Mouse (Mus musculus): ENCODE measurements around the gene Zfyve9. TPM values are rescaled to one million over a fixed set of nuclear protein-coding genes. Genes with fewer than 3 reads are reported as not detected.
"Not testable (repeated sequence)": the region's sequence is repeated elsewhere in the genome, so short reads cannot be mapped to it uniquely, and the experiment has no call there.

Gene Zfyve9
- polyA plus RNA-seq, 1 experiment from 2014 or later: 6.1 TPM

DNA sequence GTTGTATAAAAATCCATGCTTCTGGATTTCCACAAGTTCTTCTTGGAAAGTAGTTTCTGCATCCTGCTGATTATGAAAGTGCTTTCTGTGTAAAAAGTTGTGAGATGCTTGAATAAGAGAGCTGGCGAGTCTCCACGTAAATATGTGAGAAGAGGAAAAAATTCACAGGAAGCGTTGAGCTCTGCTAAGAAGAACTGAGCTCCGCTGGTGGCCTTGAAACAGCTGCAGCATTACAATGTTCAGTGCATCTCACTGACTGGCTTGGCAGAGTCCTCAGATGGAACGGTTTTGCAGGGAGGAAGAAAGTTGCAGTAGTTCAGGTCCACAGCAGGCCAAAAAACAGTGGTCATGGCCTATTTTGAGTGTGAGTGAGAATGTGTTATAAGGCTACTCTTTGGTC lies 72.4 kb downstream of the Zfyve9 start:
- no peak overlapping the region for H3K27ac ChIP-seq
- no peak overlapping the region for H3K4me3 ChIP-seq (replicated peaks)
- H3K4me1 ChIP-seq (replicated peaks): no peaks in the 10 kb centered on the region
- H3K9ac ChIP-seq (replicated peaks): no peak overlapping the region
- 92% methylated on average over 5 of the region's 5 CpGs for WGBS
- no peak overlapping the region for H3K4me2 ChIP-seq (replicated peaks)
- H3K36me3 ChIP-seq: no peaks in the 10 kb centered on the region
- H3K9me3 ChIP-seq: no peaks in the 10 kb centered on the region
- no peaks in the 10 kb centered on the region for H3K27me3 ChIP-seq
- no peak for ATAC-seq

DNA sequence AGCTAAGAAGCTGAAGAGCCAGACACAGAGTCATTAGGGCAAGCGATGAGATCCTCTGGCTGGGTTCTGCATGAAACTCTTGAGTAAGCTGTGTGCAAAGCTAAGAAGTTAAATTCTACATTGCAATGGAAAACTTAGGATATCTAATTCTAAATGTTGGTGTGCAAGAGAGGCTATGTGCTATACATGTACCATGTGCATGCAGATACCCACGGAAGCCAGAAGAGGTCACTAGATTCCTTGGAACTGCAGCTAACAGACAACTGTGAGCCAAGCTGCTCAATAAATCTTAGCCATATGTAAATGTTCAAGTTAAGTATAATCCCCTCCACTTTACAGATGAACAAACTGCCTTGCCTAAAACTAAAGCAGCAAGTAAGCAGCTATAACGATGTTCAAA lies 83.7 kb downstream of the Zfyve9 start:
- WGBS: 59% methylated on average over 3 of the region's 3 CpGs
- Histone ChIP-seq H3K4me1 (replicated peaks) (no peaks in the 10 kb centered on the region), H3K27me3 (no peaks in the 10 kb centered on the region), H3K9me3 (no peaks in the 10 kb centered on the region), H3K9ac (replicated peaks) (no peak overlapping the region), H3K4me2 (replicated peaks) (no peak overlapping the region), H3K36me3 (0 out of 2 replicates have a peak, but pooled peaks cover 5% of the 10 kb centered on the region), H3K4me3 (replicated peaks) (no peak overlapping the region), H3K27ac (no peak overlapping the region)
- no peak for ATAC-seq

DNA sequence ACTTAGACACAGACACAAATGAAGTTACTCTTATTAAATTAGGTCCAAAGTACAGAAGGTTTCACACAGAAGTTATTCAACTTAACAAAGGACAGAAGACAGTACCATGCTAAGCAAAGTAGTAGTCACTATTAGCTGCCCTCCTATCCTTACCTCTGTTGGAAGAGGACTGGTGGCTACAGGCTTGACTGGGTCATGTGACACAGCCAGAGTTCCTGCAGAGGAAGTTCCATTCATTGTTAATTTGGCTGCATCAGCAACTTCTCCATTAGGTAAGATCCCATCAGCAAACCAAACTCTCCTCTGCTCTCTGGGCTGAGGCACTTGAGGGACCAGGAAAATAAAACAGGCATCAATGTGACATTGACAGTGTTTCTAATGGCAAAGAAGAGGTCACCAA lies 89.1 kb downstream of the Zfyve9 start:
- Histone ChIP-seq H3K9ac (replicated peaks) (no peak overlapping the region), H3K4me2 (replicated peaks) (no peak overlapping the region), H3K4me1 (replicated peaks) (no peaks in the 10 kb centered on the region), H3K4me3 (replicated peaks) (no peak overlapping the region), H3K27me3 (no peaks in the 10 kb centered on the region), H3K27ac (no peak overlapping the region), H3K36me3 (peaks cover 30% of the 10 kb centered on the region), H3K9me3 (no peaks in the 10 kb centered on the region)
- ATAC-seq: no peak

DNA sequence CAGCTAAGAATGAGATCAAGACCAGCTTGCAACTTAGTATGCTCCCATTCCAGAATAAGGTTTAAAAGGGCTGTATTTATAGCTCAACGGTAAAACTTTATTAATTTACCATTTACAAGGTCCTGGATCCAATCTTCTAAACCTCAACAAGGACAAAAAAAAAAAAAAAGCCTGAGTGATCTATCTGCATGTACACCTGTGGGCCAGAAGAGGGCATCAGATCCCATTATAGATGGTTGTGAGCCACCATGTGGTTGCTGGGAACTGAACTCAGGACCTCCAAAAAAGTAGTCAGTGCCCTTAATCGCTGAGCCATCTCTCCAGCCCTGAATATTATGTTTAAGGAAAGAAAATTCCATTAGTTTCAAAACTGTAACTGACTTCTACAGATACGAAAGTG lies 90.1 kb downstream of the Zfyve9 start:
- WGBS: 93% methylated on average over 3 of the region's 3 CpGs
- Histone ChIP-seq H3K4me1 (replicated peaks) (no peaks in the 10 kb centered on the region), H3K4me3 (replicated peaks) (no peak overlapping the region), H3K4me2 (replicated peaks) (no peak overlapping the region), H3K27ac (no peak overlapping the region), H3K9ac (replicated peaks) (no peak overlapping the region), H3K36me3 (peaks cover 35% of the 10 kb centered on the region), H3K9me3 (no peaks in the 10 kb centered on the region), H3K27me3 (no peaks in the 10 kb centered on the region)
- ATAC-seq: no peak

DNA sequence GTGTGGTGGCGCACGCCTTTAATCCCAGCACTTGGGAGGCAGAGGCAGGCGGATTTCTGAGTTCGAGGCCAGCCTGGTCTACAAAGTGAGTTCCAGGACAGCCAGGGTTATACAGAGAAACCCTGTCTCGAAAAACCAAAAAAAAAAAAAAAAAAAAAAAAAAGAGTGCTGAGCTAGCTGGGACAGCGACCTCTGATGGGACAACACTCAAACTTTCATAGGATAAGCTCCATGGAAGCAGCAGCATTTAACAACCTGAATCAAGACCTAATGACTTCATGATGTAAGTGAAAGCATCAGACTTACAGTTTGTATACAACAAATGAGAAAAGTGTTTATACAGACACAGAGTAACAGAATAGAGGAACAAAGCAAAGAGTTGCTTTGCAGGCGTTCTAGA lies 93.5 kb downstream of the Zfyve9 start:
- H3K9me3 ChIP-seq; H3K4me2 ChIP-seq (replicated peaks); ATAC-seq; H3K27ac ChIP-seq; H3K9ac ChIP-seq (replicated peaks); H3K4me1 ChIP-seq (replicated peaks); H3K4me3 ChIP-seq (replicated peaks); H3K27me3 ChIP-seq: not testable (repeated sequence)
- peaks cover 33% of the 10 kb centered on the region for H3K36me3 ChIP-seq
- WGBS: 86% methylated on average over 6 of the region's 7 CpGs

DNA sequence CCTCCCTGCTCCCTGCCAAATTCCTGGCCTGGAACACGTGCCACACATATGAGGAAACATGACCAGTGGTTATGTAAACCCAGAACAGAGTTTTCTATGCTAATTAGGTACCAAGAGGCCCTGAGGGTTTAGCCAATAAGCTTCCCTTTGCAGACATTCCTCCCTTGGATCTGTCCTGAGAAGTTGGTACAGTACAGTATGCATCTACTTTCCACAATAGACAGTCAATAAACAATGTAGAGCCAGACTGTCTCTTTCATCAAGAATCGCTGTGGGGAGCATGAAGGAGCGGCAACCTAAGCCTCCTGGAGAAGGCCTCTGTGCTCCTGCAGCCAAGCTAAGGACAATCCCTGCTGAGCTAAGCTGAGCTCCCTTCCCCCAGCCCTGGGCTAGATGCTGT lies 94.4 kb downstream of the Zfyve9 start:
- no peak for ATAC-seq

DNA sequence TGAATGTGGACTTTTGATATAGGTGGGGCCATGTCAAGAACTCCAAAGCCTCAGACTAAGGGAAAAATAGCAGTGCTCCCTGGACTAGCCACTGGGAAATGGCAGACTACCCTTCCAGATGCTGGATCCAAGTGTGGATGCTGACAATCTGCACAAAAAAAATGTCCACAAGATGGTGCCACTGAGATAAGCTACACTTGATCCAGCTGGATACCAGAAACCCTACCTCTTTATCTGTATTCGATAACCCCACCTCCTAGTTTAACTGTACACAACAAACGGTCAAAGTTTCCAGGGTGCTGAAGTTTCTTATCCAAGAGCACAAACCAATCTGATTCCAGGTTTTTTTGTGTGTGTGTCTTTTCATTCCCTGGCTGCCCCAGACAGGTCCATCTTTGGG lies 116.2 kb downstream of the Zfyve9 start:
- no peaks in the 10 kb centered on the region for H3K27me3 ChIP-seq
- 82% methylated on average over 2 of the region's 2 CpGs for WGBS
- peaks cover 18% of the 10 kb centered on the region for H3K36me3 ChIP-seq
- no peaks in the 10 kb centered on the region for H3K4me1 ChIP-seq (replicated peaks)
- H3K27ac ChIP-seq: no peak overlapping the region
- no peak overlapping the region for H3K4me3 ChIP-seq (replicated peaks)
- H3K4me2 ChIP-seq (replicated peaks): no peak overlapping the region
- ATAC-seq: no peak
- no peak overlapping the region for H3K9ac ChIP-seq (replicated peaks)
- no peaks in the 10 kb centered on the region for H3K9me3 ChIP-seq

More for the DNA sequence above, 94.4 kb downstream of the Zfyve9 start:
- Histone ChIP-seq H3K27ac (no peak overlapping the region), H3K27me3 (no peaks in the 10 kb centered on the region), H3K9me3 (no peaks in the 10 kb centered on the region), H3K36me3 (peaks cover 29% of the 10 kb centered on the region; the same call in 1 of the 2 replicates), H3K4me3 (replicated peaks) (no peak overlapping the region), H3K9ac (replicated peaks) (no peak overlapping the region), H3K4me1 (replicated peaks) (no peaks in the 10 kb centered on the region), H3K4me2 (replicated peaks) (no peak overlapping the region)
- WGBS: 55% methylated on average over 3 of the region's 3 CpGs

DNA sequence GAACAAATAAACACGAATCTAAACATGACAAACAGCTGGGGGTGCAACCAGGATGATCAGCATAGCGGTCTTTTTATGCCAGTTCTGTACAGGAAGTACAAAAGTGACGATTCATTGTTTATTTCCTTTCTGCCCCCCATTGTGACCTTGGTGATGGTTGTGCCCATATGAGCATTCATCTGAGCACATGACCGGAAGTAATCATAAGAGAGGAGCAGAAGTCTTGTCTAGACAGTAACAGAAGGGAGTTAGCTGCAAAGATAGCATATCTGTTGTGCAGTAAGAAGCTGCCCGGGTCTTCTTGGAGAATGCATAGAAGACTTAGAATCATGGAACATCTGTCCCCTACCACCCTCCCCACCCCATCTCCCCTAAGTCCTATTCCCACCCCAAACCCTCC lies 141.8 kb downstream of the Zfyve9 start:
- H3K27me3 ChIP-seq: no peaks in the 10 kb centered on the region
- no peak overlapping the region for H3K4me2 ChIP-seq (replicated peaks)
- no peak for ATAC-seq
- 93% methylated on average over 5 of the region's 5 CpGs for WGBS
- peaks cover 63% of the 10 kb centered on the region for H3K36me3 ChIP-seq
- no peaks in the 10 kb centered on the region for H3K9me3 ChIP-seq
- H3K4me3 ChIP-seq (replicated peaks): no peak overlapping the region
- H3K9ac ChIP-seq (replicated peaks): no peak overlapping the region
- H3K27ac ChIP-seq: no peak overlapping the region
- no peaks in the 10 kb centered on the region for H3K4me1 ChIP-seq (replicated peaks)

DNA sequence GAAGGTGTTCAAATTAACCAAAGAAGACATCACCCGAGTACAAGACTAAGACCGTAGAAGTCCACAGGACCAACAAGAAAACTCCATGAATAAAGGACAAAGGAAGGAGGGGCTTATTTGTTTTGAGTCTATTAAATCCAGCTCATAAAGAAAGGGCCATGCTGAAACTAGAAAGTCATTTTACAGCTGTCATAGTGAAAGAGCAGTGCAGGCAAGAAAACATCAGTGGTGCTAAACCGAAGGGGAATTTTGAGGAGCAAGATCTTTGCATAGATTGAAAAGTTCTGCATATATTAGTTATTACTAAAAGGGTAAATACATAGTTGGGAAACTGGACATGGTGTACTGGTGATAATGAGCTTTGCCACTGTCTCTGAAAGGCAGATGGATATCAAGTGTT lies 142.9 kb downstream of the Zfyve9 start:
- no peak for ATAC-seq
- no peak overlapping the region for H3K4me3 ChIP-seq (replicated peaks)
- no peaks in the 10 kb centered on the region for H3K27me3 ChIP-seq
- H3K9ac ChIP-seq (replicated peaks): no peak overlapping the region
- H3K9me3 ChIP-seq: no peaks in the 10 kb centered on the region
- H3K4me2 ChIP-seq (replicated peaks): no peak overlapping the region
- H3K4me1 ChIP-seq (replicated peaks): no peaks in the 10 kb centered on the region
- 82% methylated on average over 3 of the region's 3 CpGs for WGBS
- H3K27ac ChIP-seq: no peak overlapping the region
- H3K36me3 ChIP-seq: peaks cover 64% of the 10 kb centered on the region

DNA sequence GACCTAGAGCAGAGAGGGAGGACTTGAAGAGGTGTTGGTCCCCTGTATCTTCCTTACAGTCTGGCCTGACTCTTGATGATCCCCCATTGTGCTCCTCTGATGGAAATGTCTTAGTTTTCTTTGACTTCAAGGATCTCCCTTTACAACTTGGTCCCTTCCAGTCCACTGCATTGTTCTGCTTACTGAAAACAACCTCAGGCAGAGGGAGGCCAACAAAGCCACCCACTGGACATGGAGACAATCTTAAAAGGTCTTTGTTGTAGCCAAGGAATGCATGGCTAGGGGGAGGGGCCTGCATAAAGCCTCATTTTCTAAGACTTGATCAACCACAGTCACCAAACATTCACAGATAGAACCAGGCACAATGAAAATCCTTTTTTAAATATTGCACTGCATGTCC lies 145.5 kb downstream of the Zfyve9 start:
- Histone ChIP-seq H3K4me2 (replicated peaks) (no peak overlapping the region), H3K27ac (no peak overlapping the region), H3K36me3 (peaks cover 70% of the 10 kb centered on the region), H3K9me3 (no peaks in the 10 kb centered on the region), H3K4me1 (replicated peaks) (no peaks in the 10 kb centered on the region), H3K27me3 (no peaks in the 10 kb centered on the region), H3K9ac (replicated peaks) (no peak overlapping the region), H3K4me3 (replicated peaks) (no peak overlapping the region)
- no peak for ATAC-seq

DNA sequence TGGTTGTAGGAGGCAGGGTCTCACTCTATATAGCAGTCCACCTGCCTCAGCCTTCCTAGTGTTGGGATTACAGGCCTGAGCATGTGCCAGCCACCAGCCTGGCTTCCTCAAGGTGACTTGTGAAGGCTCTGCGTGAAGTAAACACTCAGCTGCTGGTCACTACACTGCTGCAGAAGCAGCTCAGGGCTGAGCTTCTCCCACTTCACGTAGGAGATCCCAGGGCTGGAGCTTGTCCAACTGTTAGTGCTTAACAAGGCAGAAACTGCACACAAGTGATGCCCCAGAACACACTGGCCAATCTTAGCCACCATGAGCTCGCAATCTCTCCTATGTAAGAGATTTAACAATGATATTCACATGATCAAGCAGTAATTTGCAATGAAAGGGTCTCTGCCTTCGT lies 145.9 kb downstream of the Zfyve9 start:
- no peak overlapping the region for H3K27ac ChIP-seq
- H3K4me3 ChIP-seq (replicated peaks): no peak overlapping the region
- H3K27me3 ChIP-seq: no peaks in the 10 kb centered on the region
- WGBS: 60% methylated on average over 4 of the region's 4 CpGs
- H3K4me2 ChIP-seq (replicated peaks): no peak overlapping the region
- H3K4me1 ChIP-seq (replicated peaks): no peaks in the 10 kb centered on the region
- H3K9ac ChIP-seq (replicated peaks): no peak overlapping the region
- peaks cover 74% of the 10 kb centered on the region for H3K36me3 ChIP-seq
- ATAC-seq: no peak
- no peaks in the 10 kb centered on the region for H3K9me3 ChIP-seq

DNA sequence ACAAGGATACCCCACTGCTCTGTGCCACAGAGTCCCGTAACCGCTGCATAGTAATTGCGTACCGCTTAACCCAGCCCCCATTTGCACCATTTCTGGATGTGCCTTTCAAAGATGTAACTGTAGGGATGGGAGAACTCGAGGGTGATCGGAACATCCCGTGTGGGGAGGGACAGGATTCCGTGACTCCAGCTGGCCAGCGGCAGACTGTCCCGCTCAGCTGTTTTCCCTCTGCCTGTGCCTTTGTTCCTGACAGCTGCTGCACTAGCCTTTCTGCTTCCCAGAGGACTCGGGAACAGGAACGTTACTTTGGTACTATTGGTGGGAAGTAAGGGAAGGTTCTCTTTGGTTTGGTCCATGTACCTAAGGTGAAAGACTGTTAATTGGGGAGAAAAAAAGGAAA lies 146.9 kb downstream of the Zfyve9 start:
- no peak overlapping the region for H3K4me3 ChIP-seq (replicated peaks)
- peak overlapping the region; percentile 39; the same call in 1 of the 2 replicates for H3K27ac ChIP-seq
- no peak for ATAC-seq
- H3K9ac ChIP-seq (replicated peaks): no peak overlapping the region
- peaks cover 81% of the 10 kb centered on the region for H3K36me3 ChIP-seq
- no peak overlapping the region for H3K4me2 ChIP-seq (replicated peaks)
- H3K4me1 ChIP-seq (replicated peaks): no peaks in the 10 kb centered on the region
- H3K9me3 ChIP-seq: no peaks in the 10 kb centered on the region
- WGBS: 74% methylated on average over 12 of the region's 12 CpGs
- H3K27me3 ChIP-seq: no peaks in the 10 kb centered on the region

DNA sequence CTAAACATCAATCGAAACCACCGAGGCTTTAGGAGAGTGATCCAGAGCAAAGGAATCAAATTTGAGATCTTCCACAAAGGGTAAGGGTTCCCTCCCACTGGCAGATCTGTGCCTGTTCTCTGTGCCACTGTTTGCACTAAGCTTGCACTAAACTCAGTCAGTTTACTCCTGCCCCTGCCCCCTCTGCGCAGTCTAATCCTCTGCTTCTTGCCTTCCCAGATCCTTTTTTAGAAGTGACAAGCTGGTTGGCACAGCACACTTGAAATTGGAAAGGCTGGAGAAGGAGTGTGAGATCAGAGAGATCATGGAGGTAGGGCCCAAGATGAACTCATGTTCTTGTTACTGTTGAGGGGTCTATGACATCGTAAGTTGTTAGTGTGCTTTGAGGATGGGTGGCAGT lies 149.0 kb downstream of the Zfyve9 start:
- no peak for ATAC-seq
- 94% methylated on average over 4 of the region's 4 CpGs for WGBS
- no peaks in the 10 kb centered on the region for H3K9me3 ChIP-seq
- no peaks in the 10 kb centered on the region for H3K4me1 ChIP-seq (replicated peaks)
- no peak overlapping the region for H3K4me3 ChIP-seq (replicated peaks)
- H3K9ac ChIP-seq (replicated peaks): no peak overlapping the region
- H3K27ac ChIP-seq: no peak overlapping the region
- H3K27me3 ChIP-seq: no peaks in the 10 kb centered on the region
- no peak overlapping the region for H3K4me2 ChIP-seq (replicated peaks)
- H3K36me3 ChIP-seq: peaks cover 90% of the 10 kb centered on the region
